Mouse (Mus musculus) lung, postnatal 0 days (tissue): ENCODE measurements around the gene H2afy.

ENCODE experiments used
- CTCF ChIP-seq: IDR thresholded peaks from 2 replicates; pipeline ENCODE4 v1.5.1; 2016; ENCODE audit warnings: antibody characterized with exemption, mild to moderate bottlenecking
- EP300 ChIP-seq: IDR thresholded peaks from 2 replicates; pipeline ENCODE4 v1.6.1; 2016; ENCODE audit warnings: antibody characterized with exemption, mild to moderate bottlenecking, control low read depth

- TF ChIP-seq CTCF (no peak), EP300 (no peak)
These were observed 6.6 kb downstream of the H2afy start for GRCm38 (mm10) chr13:56129578-56129977.
